Mouse (Mus musculus) retina, embryonic 14.5 days (tissue): Measurements from ENCODE around the gene Frmd5.
A peak's percentile ranks its signal among the peaks of the same experiment; 100 is the strongest.

Source experiments
- DNase-seq: peaks from one replicate; pipeline ENCODE4 v3.0.0-alpha.2; 2015; ENCODE audit warnings: low spot score

The Frmd5 gene

GRCm38 (mm10) chr2:121682361-121682760 is 124.5 kb downstream of the Frmd5 start:
- DNase-seq = no peak

- peak; percentile 16 for DNase-seq
These were observed 127.2 kb downstream of the Frmd5 start for GRCm38 (mm10) chr2:121679711-121680110.

GRCm38 (mm10) chr2:121677649-121677986 is 129.3 kb downstream of the Frmd5 start:
- no peak for DNase-seq

- DNase-seq = peak; percentile 10
These were observed 129.8 kb downstream of the Frmd5 start for GRCm38 (mm10) chr2:121676951-121677648.

GRCm38 (mm10) chr2:121675895-121676294 is 131.0 kb downstream of the Frmd5 start:
- DNase-seq = no peak

GRCm38 (mm10) chr2:121675136-121675535 is 131.8 kb downstream of the Frmd5 start:
- DNase-seq = no peak

GRCm38 (mm10) chr2:121674211-121674610 is 132.7 kb downstream of the Frmd5 start:
- DNase-seq = no peak

- DNase-seq = no peak
These were observed 137.0 kb downstream of the Frmd5 start for GRCm38 (mm10) chr2:121669846-121670245.

GRCm38 (mm10) chr2:121668256-121668655 is 138.6 kb downstream of the Frmd5 start:
- no peak for DNase-seq

GRCm38 (mm10) chr2:121661160-121661502 is 145.8 kb downstream of the Frmd5 start:
- no peak for DNase-seq

- no peak for DNase-seq
These were observed 146.3 kb downstream of the Frmd5 start for GRCm38 (mm10) chr2:121660461-121661159.

- DNase-seq = no peak
These were observed 147.5 kb downstream of the Frmd5 start for GRCm38 (mm10) chr2:121659350-121659749.

GRCm38 (mm10) chr2:121658123-121658767 is 148.6 kb downstream of the Frmd5 start:
- DNase-seq = no peak

- DNase-seq = no peak
These were observed 150.9 kb downstream of the Frmd5 start for GRCm38 (mm10) chr2:121655966-121656365.

- DNase-seq = no peak
These were observed 151.8 kb downstream of the Frmd5 start for GRCm38 (mm10) chr2:121655106-121655505.

GRCm38 (mm10) chr2:121646528-121646927 is 160.4 kb downstream of the Frmd5 start:
- DNase-seq = no peak

GRCm38 (mm10) chr2:121642934-121643333 is 164.0 kb downstream of the Frmd5 start:
- no peak for DNase-seq

- DNase-seq = no peak
These were observed 174.8 kb downstream of the Frmd5 start for GRCm38 (mm10) chr2:121632091-121632490.

GRCm38 (mm10) chr2:121630286-121630685 is 176.6 kb downstream of the Frmd5 start:
- DNase-seq = peak; percentile 68

- DNase-seq = no peak
These were observed 178.6 kb downstream of the Frmd5 start for GRCm38 (mm10) chr2:121628290-121628689.

GRCm38 (mm10) chr2:121625901-121626300 is 181.0 kb downstream of the Frmd5 start:
- DNase-seq = no peak

- peak; percentile 76 for DNase-seq
These were observed 185.4 kb downstream of the Frmd5 start for GRCm38 (mm10) chr2:121621262-121622163.
